ENCODE assay signal across 12 mouse cellular contexts in genomic region chr9:119334834-119335233, GRCm38 (mm10). TPM values are rescaled to one million over a fixed set of nuclear protein-coding genes. Genes with fewer than 3 reads are reported as not detected.
A peak's percentile ranks its signal among the peaks of the same experiment; 100 is the strongest.
DNase-seq lines count a peak whose midpoint lies in the region; TF ChIP-seq lines count a peak whose summit lies in the region.
"Had no signal": no experiment of that assay in that cellular context is flagged by ENCODE, and none has a peak within 500 bp of the region (broad histone marks: within the 10 kb centered on the region; RNA-seq: fewer than 3 reads in every experiment).

No protein-coding gene starts in this region.

- WGBS in thymus, adult 2 months, result 92% methylated on average over 2 of the region's 2 CpGs

- H3K27me3 ChIP-seq in thymus, adult 2 months (ENCODE audit: control insufficient read depth, insufficient read depth, low read length), result no peaks in the 10 kb centered on the region
- H3K27me3 ChIP-seq: forebrain, embryonic 15.5 days had no signal

- intact Hi-C loops in gastrocnemius, adult 2 months (cut with DNase I), result no loop called here
- intact Hi-C loops in gastrocnemius, postnatal 36 days (cut with DNase I), result no loop called here
- intact Hi-C loops in left cerebral cortex, adult 2 months (cut with DNase I), result no loop called here

- no peak overlapping the region for H3K4me3 ChIP-seq in gastrocnemius, adult 2 months
- no peak overlapping the region for H3K4me3 ChIP-seq in left cerebral cortex, adult 2 months
- no peak overlapping the region for H3K4me3 ChIP-seq in thymus, adult 2 months (ENCODE audit: control insufficient read depth, insufficient read depth, low read length)
- H3K4me3 ChIP-seq: embryonic facial prominence, embryonic 12.5 days; forebrain, embryonic 15.5 days had no signal

- peaks cover 19% of the 10 kb centered on the region for H3K4me1 ChIP-seq in thymus, adult 2 months (replicated peaks; ENCODE audit: control insufficient read depth, insufficient read depth, low read length)

- TF ChIP-seq POLR2A in thymus, adult 2 months (IDR thresholded peaks at IDR 0.05; ENCODE audit: control insufficient read depth, extremely low read depth, insufficient read depth, low read length, poor library complexity), result no peak

- H3K27ac ChIP-seq in gastrocnemius, adult 2 months, result peak overlapping the region; percentile 76
- peak overlapping the region; percentile 63 for H3K27ac ChIP-seq in left cerebral cortex, adult 2 months
- 0 out of 2 replicates have a peak overlapping the region, but pooled peaks have one; percentile 13 for H3K27ac ChIP-seq in thymus, adult 2 months (ENCODE audit: control insufficient read depth, insufficient read depth, low read length)
- H3K27ac ChIP-seq: embryonic facial prominence, embryonic 12.5 days; forebrain, embryonic 15.5 days had no signal

- no peak for DNase-seq in gastrocnemius, adult 2 months
- no peak for DNase-seq in gastrocnemius, postnatal 36 days
- DNase-seq in left cerebral cortex, adult 2 months (ENCODE audit: extremely low spot score in 1 of 2, low spot score in 2 of 2), result no peak
- DNase-seq in left cerebral cortex, adult 11 months (ENCODE audit: low spot score), result no peak
- no peak for DNase-seq in thymus, adult 2 months
- no peak for DNase-seq in thymus, postnatal 25 days
- DNase-seq in urinary bladder, postnatal 14 days (ENCODE audit: low spot score), result no peak
- no peak for DNase-seq in urinary bladder, postnatal 10 days (ENCODE audit: low spot score)

- TF ChIP-seq CTCF in gastrocnemius, adult 2 months (IDR thresholded peaks at IDR 0.05), result no peak
- TF ChIP-seq CTCF in left cerebral cortex, adult 2 months (IDR thresholded peaks at IDR 0.05), result no peak
- TF ChIP-seq CTCF in thymus, adult 2 months (IDR thresholded peaks at IDR 0.05; ENCODE audit: borderline replicate concordance, control insufficient read depth, extremely low read depth, insufficient read depth, low read length, poor library complexity), result no peak

- no peaks in the 10 kb centered on the region for H3K36me3 ChIP-seq in thymus, adult 2 months (ENCODE audit: control insufficient read depth, insufficient read depth, low read length)
- H3K36me3 ChIP-seq: embryonic facial prominence, embryonic 12.5 days; forebrain, embryonic 15.5 days had no signal

RNA-seq across cellular contexts. Expression of gene Acaa1a, which starts 4.6 kb away (rescaled TPM):
- total RNA-seq in gastrocnemius, adult 2 months (2021), result 10 to 100 TPM; 31.1 to 42.3 TPM
- 10 to 100 TPM; 35.4 to 38.2 TPM for total RNA-seq in gastrocnemius, postnatal 36 days (2021)
- 10 to 100 TPM; 69.9 to 73.6 TPM for total RNA-seq in left cerebral cortex, adult 2 months (2021)
- polyA plus RNA-seq in thymus, adult 2 months (2012; rRNA removed), result 193 and 212 TPM in 2 replicates

RNA-seq across cellular contexts. Expression of gene Myd88, which starts 6.4 kb away (rescaled TPM):
- total RNA-seq in gastrocnemius, adult 2 months (2021), result 1 to 10 TPM; 4.3 to 5.0 TPM
- 1 to 10 TPM; 4.1 to 5.0 TPM for total RNA-seq in gastrocnemius, postnatal 36 days (2021)
- total RNA-seq in left cerebral cortex, adult 2 months (2021), result 1 to 10 TPM; 4.6 to 5.5 TPM
- polyA plus RNA-seq in thymus, adult 2 months (2012; rRNA removed), result 29.1 and 30.8 TPM in 2 replicates

RNA-seq across cellular contexts. Expression of gene Oxsr1, which starts 12.6 kb away (rescaled TPM):
- total RNA-seq in gastrocnemius, adult 2 months (2021), result 10 to 100 TPM; 55.9 to 64.1 TPM
- 10 to 100 TPM; 48.4 to 51.0 TPM for total RNA-seq in gastrocnemius, postnatal 36 days (2021)
- 10 to 100 TPM; 31.1 to 33.9 TPM for total RNA-seq in left cerebral cortex, adult 2 months (2021)
- 24.5 and 25.3 TPM in 2 replicates for polyA plus RNA-seq in thymus, adult 2 months (2012; rRNA removed)

RNA-seq across cellular contexts. Expression of gene Xylb, which starts 22.3 kb away (rescaled TPM):
- total RNA-seq in gastrocnemius, adult 2 months (2021), result under 1 TPM; 0.13 to 0.14 TPM
- under 1 TPM in 1 of 2 experiments, not detected in 1; 0.37 TPM for total RNA-seq in gastrocnemius, postnatal 36 days (2021)
- total RNA-seq in left cerebral cortex, adult 2 months (2021), result 1 to 10 TPM; 4.9 to 5.5 TPM
- polyA plus RNA-seq in thymus, adult 2 months (2012; rRNA removed), result 3.3 and 5.3 TPM in 2 replicates

RNA-seq across cellular contexts. Expression of gene Slc22a14, which starts 30.5 kb away (rescaled TPM):
- not detected for total RNA-seq in gastrocnemius, adult 2 months (2021)
- total RNA-seq in gastrocnemius, postnatal 36 days (2021), result not detected
- total RNA-seq in left cerebral cortex, adult 2 months (2021), result not detected
- polyA plus RNA-seq in thymus, adult 2 months (2012; rRNA removed), result 0.16 and 0.17 TPM in 2 replicates
- total RNA-seq: megakaryocyte progenitor cell, adult 5-6 weeks had no signal
- polyA plus RNA-seq: embryonic facial prominence, embryonic 12.5 days; stomach, embryonic 14.5 days had no signal

Comparison
In these comparisons a context has a peak if more than half of its experiments do, and no peak if none do; other contexts are left out.
1. H3K27ac ChIP-seq: peak in every context shown above with its lines; median percentile 76 in gastrocnemius, adult 2 months; 63 in left cerebral cortex, adult 2 months; 13 in thymus, adult 2 months.